Comparison of ENCODE assay signal across 25 mouse cellular contexts in the genomic region with DNA sequence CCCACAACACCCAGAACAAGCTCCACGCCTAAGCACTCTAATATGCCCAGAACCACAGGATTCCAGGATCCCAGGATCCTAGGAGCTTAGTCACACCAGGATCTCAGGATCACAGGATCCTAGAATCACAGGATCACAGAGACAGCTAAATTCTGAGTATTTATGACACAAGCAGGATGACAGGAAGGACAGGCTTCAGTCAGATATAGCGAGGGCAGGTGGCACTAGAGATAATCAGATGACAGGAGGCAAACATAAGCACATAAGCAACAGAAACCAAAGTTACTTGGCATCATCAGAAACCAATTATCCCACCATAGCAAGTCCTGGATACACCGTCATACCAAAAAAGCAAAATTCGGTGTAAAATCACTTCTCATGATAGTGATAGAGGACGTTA. TPM values are rescaled to one million over a fixed set of nuclear protein-coding genes. Genes with fewer than 3 reads are reported as not detected.
DNase-seq lines count a peak whose midpoint lies in the region; ATAC-seq and TF ChIP-seq lines count a peak whose summit lies in the region.
"Had no signal": no experiment of that assay in that cellular context is flagged by ENCODE, and none has a peak within 500 bp of the region (broad histone marks: within the 10 kb centered on the region; RNA-seq: fewer than 3 reads in every experiment).

No protein-coding gene starts in this region.

- H3K27ac ChIP-seq in liver, embryonic 11.5 days (ENCODE audit: low read depth, low read length) = no peak overlapping the region
- H3K27ac ChIP-seq in MEL (ENCODE audit: control insufficient read depth, low read depth, low read length) = no peak overlapping the region
- H3K27ac ChIP-seq in liver, embryonic 13.5 days = no peak overlapping the region
- no peak overlapping the region for H3K27ac ChIP-seq in liver, embryonic 16.5 days (ENCODE audit: low read length)
- H3K27ac ChIP-seq in hindbrain, embryonic 12.5 days = no peak overlapping the region
- H3K27ac ChIP-seq: embryonic facial prominence, embryonic 10.5 days; embryonic facial prominence, embryonic 12.5 days; forebrain, embryonic 13.5 days; forebrain, embryonic 15.5 days had no signal

- H3K4me1 ChIP-seq in liver, embryonic 11.5 days (replicated peaks; ENCODE audit: control insufficient read depth, insufficient read depth, low read length) = peaks cover 9% of the 10 kb centered on the region; the same call in 1 of the 2 replicates
- H3K4me1 ChIP-seq in MEL (ENCODE audit: control insufficient read depth in 1 of 2, insufficient read depth in 2 of 2, low read length in 2 of 2) = peaks cover 14 to 17% of the 10 kb centered on the region in 2 experiments
- peaks cover 20% of the 10 kb centered on the region for H3K4me1 ChIP-seq in liver, embryonic 13.5 days (replicated peaks)
- peaks cover 6% of the 10 kb centered on the region for H3K4me1 ChIP-seq in liver, embryonic 16.5 days (ENCODE audit: control insufficient read depth, low read depth, low read length)
- H3K4me1 ChIP-seq in hindbrain, embryonic 12.5 days = no peaks in the 10 kb centered on the region
- H3K4me1 ChIP-seq: embryonic facial prominence, embryonic 10.5 days; embryonic facial prominence, embryonic 12.5 days; forebrain, embryonic 13.5 days; forebrain, embryonic 15.5 days had no signal

- no peaks in the 10 kb centered on the region for H3K79me2 ChIP-seq in MEL (ENCODE audit: control insufficient read depth, insufficient read depth, low read length, poor library complexity)

- no peak overlapping the region for H3K4me3 ChIP-seq in liver, embryonic 11.5 days (ENCODE audit: low read depth, low read length)
- H3K4me3 ChIP-seq in MEL (ENCODE audit: control insufficient read depth in 1 of 2, insufficient read depth in 1 of 2, low read depth in 2 of 2, low read length in 2 of 2) = no peak overlapping the region
- H3K4me3 ChIP-seq in liver, embryonic 13.5 days (replicated peaks) = no peak overlapping the region
- H3K4me3 ChIP-seq in liver, embryonic 16.5 days (ENCODE audit: low read depth, low read length) = no peak overlapping the region
- no peak overlapping the region for H3K4me3 ChIP-seq in hindbrain, embryonic 12.5 days
- H3K4me3 ChIP-seq: embryonic facial prominence, embryonic 10.5 days; embryonic facial prominence, embryonic 12.5 days; forebrain, embryonic 13.5 days; forebrain, embryonic 15.5 days had no signal

- ATAC-seq in liver, embryonic 11.5 days (replicated peaks; ENCODE audit: low FRiP score) = peak; percentile 46; the same call in 1 of the 2 replicates
- peak; percentile 39; the same call in 1 of the 2 replicates for ATAC-seq in liver, embryonic 13.5 days (ENCODE audit: low read depth)
- ATAC-seq in liver, embryonic 16.5 days (ENCODE audit: low read depth) = peak; percentile 19; the same call in 1 of the 2 replicates
- ATAC-seq in hindbrain, embryonic 12.5 days (ENCODE audit: low FRiP score) = no peak
- ATAC-seq: CD4-positive, CD25-positive, alpha-beta regulatory T cell, adult 4 months; forebrain, embryonic 13.5 days; forebrain, embryonic 15.5 days; forebrain, postnatal 0 days had no signal

- no peak for TF ChIP-seq POLR2A in MEL (IDR thresholded peaks at IDR 0.05; ENCODE audit: control insufficient read depth in 1 of 2, insufficient read depth in 1 of 2, low read depth in 1 of 2, low read length in 2 of 2, poor library complexity in 1 of 2)

- no peaks in the 10 kb centered on the region for H3K9me3 ChIP-seq in liver, embryonic 11.5 days (ENCODE audit: control insufficient read depth, low read length)
- H3K9me3 ChIP-seq in MEL (replicated peaks; ENCODE audit: insufficient read depth, low read length) = no peaks in the 10 kb centered on the region
- no peaks in the 10 kb centered on the region for H3K9me3 ChIP-seq in liver, embryonic 13.5 days (replicated peaks)
- H3K9me3 ChIP-seq in liver, embryonic 16.5 days (replicated peaks; ENCODE audit: control insufficient read depth, low read length) = no peaks in the 10 kb centered on the region
- H3K9me3 ChIP-seq in hindbrain, embryonic 12.5 days (replicated peaks) = no peaks in the 10 kb centered on the region
- H3K9me3 ChIP-seq: embryonic facial prominence, embryonic 10.5 days; embryonic facial prominence, embryonic 12.5 days; forebrain, embryonic 13.5 days; forebrain, embryonic 15.5 days; G1E had no signal

- H3K4me2 ChIP-seq in liver, embryonic 11.5 days = no peak overlapping the region
- H3K4me2 ChIP-seq in liver, embryonic 13.5 days = peak overlapping the region; percentile 8; the same call in 1 of the 2 replicates
- H3K4me2 ChIP-seq in liver, embryonic 16.5 days (ENCODE audit: low read depth, low read length) = no peak overlapping the region
- no peak overlapping the region for H3K4me2 ChIP-seq in hindbrain, embryonic 12.5 days (replicated peaks)
- H3K4me2 ChIP-seq: embryonic facial prominence, embryonic 12.5 days; forebrain, embryonic 13.5 days; forebrain, embryonic 15.5 days had no signal

- TF ChIP-seq CTCF in MEL (IDR thresholded peaks at IDR 0.05 in 2 of 3, conservative IDR thresholded peaks at IDR 0.05 in 1 of 3; ENCODE audit: control insufficient read depth in 1 of 3, insufficient read depth in 1 of 3, low read depth in 2 of 3, low read length in 3 of 3, poor library complexity in 1 of 3, severe bottlenecking in 1 of 3) = no peak

- no peak; a peak in 1 of 4 replicates for TF ChIP-seq EP300 in MEL (IDR thresholded peaks at IDR 0.05; ENCODE audit: low read depth in 1 of 2, low read length in 2 of 2)

- no peak overlapping the region for H3K9ac ChIP-seq in liver, embryonic 11.5 days (ENCODE audit: low read depth, low read length)
- H3K9ac ChIP-seq in MEL (ENCODE audit: control insufficient read depth, low read depth, low read length, poor library complexity, severe bottlenecking) = no peak overlapping the region
- H3K9ac ChIP-seq in liver, embryonic 13.5 days = no peak overlapping the region
- no peak overlapping the region for H3K9ac ChIP-seq in liver, embryonic 16.5 days (ENCODE audit: low read depth, low read length)
- no peak overlapping the region for H3K9ac ChIP-seq in hindbrain, embryonic 12.5 days
- H3K9ac ChIP-seq: embryonic facial prominence, embryonic 12.5 days; forebrain, embryonic 13.5 days; forebrain, embryonic 15.5 days; forebrain, postnatal 0 days had no signal

- TF ChIP-seq RAD21 in MEL (IDR thresholded peaks at IDR 0.05; ENCODE audit: low read depth, low read length) = no peak

- no peak for DNase-seq in liver, embryonic 11.5 days (ENCODE audit: low spot score)
- DNase-seq in liver = no peak
- DNase-seq in MEL (ENCODE audit: low read depth, low spot score) = no peak
- peak; percentile 24 for DNase-seq in liver, embryonic 13.5 days
- no peak for DNase-seq in frontal cortex, postnatal 10 days (ENCODE audit: low spot score in 2 of 2)
- DNase-seq: adrenal gland, adult 2 months; adrenal gland, postnatal 10 days; adrenal gland, postnatal 25 days; B cell, adult 2 months; cerebellum, adult 18-20 months; cerebellum, adult 8-10 months; cerebellum, adult 9-11 months; cerebellum, postnatal 14 days; cerebellum, postnatal 36 days; embryo, embryonic 11 days; forebrain, postnatal 0 days had no signal

- no peaks in the 10 kb centered on the region for H3K27me3 ChIP-seq in liver, embryonic 11.5 days (replicated peaks; ENCODE audit: control insufficient read depth, insufficient read depth, low read length)
- no peaks in the 10 kb centered on the region for H3K27me3 ChIP-seq in MEL (ENCODE audit: control insufficient read depth in 1 of 2, insufficient read depth in 2 of 2, low read length in 2 of 2)
- no peaks in the 10 kb centered on the region for H3K27me3 ChIP-seq in liver, embryonic 13.5 days
- H3K27me3 ChIP-seq in liver, embryonic 16.5 days (ENCODE audit: control insufficient read depth, insufficient read depth, low read depth, low read length) = no peaks in the 10 kb centered on the region
- no peaks in the 10 kb centered on the region for H3K27me3 ChIP-seq in hindbrain, embryonic 12.5 days
- H3K27me3 ChIP-seq: CH12.LX; embryonic facial prominence, embryonic 12.5 days; forebrain, embryonic 13.5 days; forebrain, embryonic 15.5 days had no signal

- H3K36me3 ChIP-seq in liver, embryonic 11.5 days (ENCODE audit: control insufficient read depth, insufficient read depth, low read length) = no peaks in the 10 kb centered on the region
- peaks cover 0 to 25% of the 10 kb centered on the region in 2 experiments; a peak in 2 of 4 replicates for H3K36me3 ChIP-seq in MEL (ENCODE audit: control insufficient read depth in 1 of 2, insufficient read depth in 2 of 2, low read length in 2 of 2)
- H3K36me3 ChIP-seq in liver, embryonic 13.5 days = no peaks in the 10 kb centered on the region
- no peaks in the 10 kb centered on the region for H3K36me3 ChIP-seq in liver, embryonic 16.5 days (ENCODE audit: control insufficient read depth, insufficient read depth)
- H3K36me3 ChIP-seq in hindbrain, embryonic 12.5 days = no peaks in the 10 kb centered on the region
- H3K36me3 ChIP-seq: embryonic facial prominence, embryonic 10.5 days; embryonic facial prominence, embryonic 12.5 days; forebrain, embryonic 15.5 days; G1E had no signal

- 71% methylated on average over 5 of the region's 5 CpGs for WGBS in liver, embryonic 11.5 days
- WGBS in liver, embryonic 13.5 days (ENCODE audit: insufficient replicate concordance) = 48% methylated on average over 5 of the region's 5 CpGs
- 46% methylated on average over 5 of the region's 5 CpGs for whole genome bisulfite sequencing in liver, embryonic 16.5 days (ENCODE audit: insufficient replicate concordance)
- WGBS in hindbrain, embryonic 12.5 days = 90% methylated on average over 5 of the region's 5 CpGs

TF ChIP-seq in MEL, 35 proteins besides CTCF, POLR2A, EP300 and RAD21 (continues in another document):
- no peak for TF ChIP-seq POLR2AphosphoS2 (IDR thresholded peaks at IDR 0.05; ENCODE audit: low read length)
- no peak for TF ChIP-seq TBP (IDR thresholded peaks at IDR 0.05; ENCODE audit: low read depth, low read length)
- TF ChIP-seq NELFE (IDR thresholded peaks at IDR 0.05; ENCODE audit: low read depth, low read length) = no peak
- no peak for TF ChIP-seq BHLHE40 (IDR thresholded peaks at IDR 0.05; ENCODE audit: borderline replicate concordance, low read depth, low read length)
- no peak for TF ChIP-seq CHD2 (IDR thresholded peaks at IDR 0.05; ENCODE audit: low read length)
- TF ChIP-seq MEF2A (IDR thresholded peaks at IDR 0.05; ENCODE audit: extremely low read depth, insufficient replicate concordance, low read depth, low read length, poor library complexity, severe bottlenecking) = no peak
- TF ChIP-seq USF2 (IDR thresholded peaks at IDR 0.05; ENCODE audit: borderline replicate concordance in 1 of 2, insufficient read depth in 1 of 2, low read depth in 1 of 2, low read length in 2 of 2) = no peak
- peak; percentile 59 for TF ChIP-seq TAL1 (IDR thresholded peaks at IDR 0.05; ENCODE audit: low read length)

RNA-seq across cellular contexts. Expression of a gene that starts 37.8 kb away (rescaled TPM):
- 0.89 and 1.5 TPM in 2 replicates for polyA plus RNA-seq in liver, embryonic 11.5 days (2014; fragmentation: Nextera tagmentation; extraction: Ambion mirVana)
- total RNA-seq in MEL (2012; rRNA removed) = not detected in 2 replicates
- not detected for polyA plus RNA-seq in MEL (2012; ENCODE audit: insufficient read depth in 1 of 2, insufficient read length in 2 of 2, low read depth in 1 of 2, low replicate concordance in 2 of 2, missing spikeins in 1 of 2)
- 1.4 and 1.7 TPM in 2 replicates for polyA plus RNA-seq in liver, embryonic 13.5 days (2015; fragmentation: Nextera tagmentation; extraction: Ambion mirVana)
- 2.3 and 2.4 TPM in 2 replicates for polyA plus RNA-seq in liver, embryonic 16.5 days (2015; fragmentation: Nextera tagmentation; extraction: Ambion mirVana)
- polyA plus RNA-seq in hindbrain, embryonic 12.5 days (2016; fragmentation: Nextera tagmentation; extraction: Ambion mirVana) = 2.6 and 3.6 TPM in 2 replicates
